Mouse (Mus musculus): ENCODE measurements around the gene Wipi2. TPM values are rescaled to one million over a fixed set of nuclear protein-coding genes. Genes with fewer than 3 reads are reported as not detected.

Gene Wipi2
- polyA plus RNA-seq, 1 experiment = 52.0 TPM

DNA sequence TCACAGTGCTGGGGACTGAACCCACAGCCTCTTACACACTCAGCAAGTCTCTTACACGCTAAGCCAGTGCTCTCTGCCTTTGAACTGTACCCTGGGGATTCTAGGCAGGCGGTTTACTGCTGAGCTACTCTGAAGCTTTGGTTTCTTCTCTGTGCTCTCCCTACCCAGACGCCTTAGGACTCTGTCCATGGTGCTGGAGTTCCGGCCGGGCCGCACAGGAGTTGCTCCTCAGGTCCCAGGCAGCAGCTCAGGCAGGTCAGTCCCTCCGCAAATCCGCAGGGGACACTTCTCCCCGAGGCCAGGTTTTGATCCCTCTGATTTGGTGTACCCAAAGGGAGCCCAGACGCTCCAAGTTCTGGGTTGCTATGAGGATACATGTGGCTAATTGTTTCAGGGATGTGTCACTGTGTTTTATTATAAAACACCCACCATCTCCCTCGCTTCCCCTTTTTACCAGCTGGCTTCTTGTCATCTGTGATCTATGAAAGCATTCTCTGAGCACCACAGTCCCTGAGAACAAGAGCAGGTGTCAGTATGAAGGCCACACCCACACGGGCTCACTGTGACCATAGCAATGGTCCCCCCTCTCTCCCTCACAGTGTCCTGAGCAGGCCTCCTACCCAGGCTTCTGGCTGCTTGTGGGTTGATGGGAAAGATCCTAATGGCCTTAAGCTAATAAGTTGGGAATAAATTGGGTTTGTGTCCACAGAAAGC lies 67.3 kb downstream of the Wipi2 start:
- H3K79me2 ChIP-seq (ENCODE audit: control insufficient read depth, insufficient read depth) = no peaks in the 10 kb centered on the region
- H3K36me3 ChIP-seq (ENCODE audit: control insufficient read depth, insufficient read depth) = no peaks in the 10 kb centered on the region
- H3K4me2 ChIP-seq (ENCODE audit: low read depth) = no peak overlapping the region
- TF ChIP-seq TCF3 (IDR thresholded peaks at IDR 0.05; ENCODE audit: insufficient read length, low read depth) (no peak), REST (IDR thresholded peaks at IDR 0.05; ENCODE audit: insufficient read depth, insufficient read length) (peak; percentile 83)
- no peak overlapping the region for H3ac ChIP-seq (ENCODE audit: control insufficient read depth, insufficient read length)
- no peak overlapping the region for H3K4me3 ChIP-seq
- H3K27me3 ChIP-seq (ENCODE audit: control insufficient read depth, insufficient read depth, insufficient read length) = peaks cover 10% of the 10 kb centered on the region

DNA sequence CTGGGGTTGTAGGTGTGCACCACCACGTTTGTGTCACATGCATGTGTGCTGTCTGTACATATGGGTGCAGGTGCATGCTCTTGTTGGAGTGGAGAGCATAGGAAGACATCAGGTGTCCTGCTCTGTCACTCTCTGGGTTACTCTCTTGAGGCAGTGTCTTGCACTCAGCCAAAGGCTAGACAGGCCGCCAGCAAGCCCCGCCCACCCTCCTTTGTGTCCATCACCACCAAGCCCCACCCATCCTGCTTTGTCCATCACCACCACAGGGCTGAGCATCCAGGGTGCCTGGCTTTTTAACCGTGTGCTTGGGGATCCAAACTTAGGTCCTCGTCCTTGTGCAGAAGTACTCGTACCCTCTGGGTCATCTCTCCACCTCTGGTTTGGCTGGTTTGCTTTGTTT lies 68.8 kb downstream of the Wipi2 start:
- no peak overlapping the region for H3K4me2 ChIP-seq (ENCODE audit: low read depth)
- no peaks in the 10 kb centered on the region for H3K79me2 ChIP-seq (ENCODE audit: control insufficient read depth, insufficient read depth)
- H3K4me3 ChIP-seq = no peak overlapping the region
- peaks cover 19% of the 10 kb centered on the region for H3K27me3 ChIP-seq (ENCODE audit: control insufficient read depth, insufficient read depth, insufficient read length)
- H3ac ChIP-seq (ENCODE audit: control insufficient read depth, insufficient read length) = no peak overlapping the region
- TF ChIP-seq MAX (IDR thresholded peaks at IDR 0.05; ENCODE audit: low read depth) (no peak), MYOD1 (IDR thresholded peaks at IDR 0.05; ENCODE audit: control insufficient read depth in 1 of 3, insufficient read length in 2 of 3, low read depth in 2 of 3) (no peak), REST (IDR thresholded peaks at IDR 0.05; ENCODE audit: insufficient read depth, insufficient read length) (no peak)
- no peaks in the 10 kb centered on the region for H3K36me3 ChIP-seq (ENCODE audit: control insufficient read depth, insufficient read depth)

DNA sequence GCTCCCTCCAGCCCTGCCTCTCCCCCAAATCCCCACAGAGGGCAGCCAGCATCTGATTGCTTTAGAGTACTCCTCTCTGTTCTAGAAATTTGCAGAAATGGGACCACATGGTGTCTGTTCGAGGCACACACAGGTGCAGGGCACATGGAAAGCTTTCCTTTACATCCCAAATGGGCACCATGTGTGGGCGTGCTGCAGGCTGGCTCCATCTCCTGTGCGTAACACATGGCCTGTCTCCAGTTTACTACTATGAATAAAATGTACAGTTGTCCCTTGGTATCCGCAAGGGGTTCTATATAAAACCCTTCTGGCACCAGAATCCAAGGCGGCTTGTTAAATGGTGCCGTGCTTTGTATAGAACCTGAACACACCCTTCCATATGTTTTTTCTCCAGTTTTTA lies 69.4 kb downstream of the Wipi2 start:
- no peak overlapping the region for H3K4me2 ChIP-seq (ENCODE audit: low read depth)
- H3K36me3 ChIP-seq (ENCODE audit: control insufficient read depth, insufficient read depth) = no peaks in the 10 kb centered on the region
- no peak overlapping the region for H3K4me3 ChIP-seq
- no peaks in the 10 kb centered on the region for H3K79me2 ChIP-seq (ENCODE audit: control insufficient read depth, insufficient read depth)
- H3ac ChIP-seq (ENCODE audit: control insufficient read depth, insufficient read length) = no peak overlapping the region
- H3K27me3 ChIP-seq (ENCODE audit: control insufficient read depth, insufficient read depth, insufficient read length) = peaks cover 25% of the 10 kb centered on the region
- TF ChIP-seq USF1 (IDR thresholded peaks at IDR 0.05; ENCODE audit: low read depth) = no peak
- TF ChIP-seq REST (IDR thresholded peaks at IDR 0.05; ENCODE audit: insufficient read depth, insufficient read length) = no peak
- TF ChIP-seq SRF (IDR thresholded peaks at IDR 0.05; ENCODE audit: control insufficient read depth, insufficient read length, low read depth) = no peak
- no peak for TF ChIP-seq E2F4 (IDR thresholded peaks at IDR 0.05; ENCODE audit: insufficient read depth)
- TF ChIP-seq CEBPB (IDR thresholded peaks at IDR 0.05; ENCODE audit: insufficient read depth, poor library complexity, severe bottlenecking) = no peak
- TF ChIP-seq POLR2A (IDR thresholded peaks at IDR 0.05; ENCODE audit: insufficient read length, low read depth) = no peak
- TF ChIP-seq MYOD1 (IDR thresholded peaks at IDR 0.05; ENCODE audit: control insufficient read depth in 1 of 3, insufficient read length in 2 of 3, low read depth in 2 of 3) = no peak
- no peak for TF ChIP-seq TCF12 (IDR thresholded peaks at IDR 0.05; ENCODE audit: insufficient read depth, poor library complexity, severe bottlenecking)
- no peak for TF ChIP-seq MYOG (IDR thresholded peaks at IDR 0.05; ENCODE audit: control insufficient read depth in 1 of 3, insufficient read depth in 1 of 3, insufficient read length in 2 of 3, low read depth in 2 of 3)
- TF ChIP-seq TCF3 (IDR thresholded peaks at IDR 0.05; ENCODE audit: insufficient read length, low read depth) = no peak
- TF ChIP-seq POLR2AphosphoS2 (IDR thresholded peaks at IDR 0.05; ENCODE audit: insufficient read length, low read depth) = no peak
- no peak for TF ChIP-seq MAX (IDR thresholded peaks at IDR 0.05; ENCODE audit: low read depth)

DNA sequence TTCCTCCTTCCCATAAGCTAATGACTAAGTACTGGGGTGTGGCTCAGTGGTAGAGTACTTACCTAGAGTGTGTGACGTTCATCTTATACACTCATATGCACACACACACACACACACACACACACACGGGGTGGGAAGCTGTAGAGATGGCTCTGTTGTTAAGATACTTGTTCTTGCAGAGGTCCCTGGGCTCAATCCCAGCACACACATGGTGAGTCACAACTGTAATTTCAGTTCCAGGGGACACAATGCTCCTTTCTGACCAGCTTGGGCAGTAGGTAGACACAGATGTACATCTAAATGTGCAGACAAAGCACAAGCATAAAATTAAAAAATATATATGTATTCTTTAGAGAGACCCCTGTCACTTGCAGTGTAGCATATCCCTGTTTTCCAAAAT lies 70.2 kb downstream of the Wipi2 start:
- peaks cover 27% of the 10 kb centered on the region for H3K27me3 ChIP-seq (ENCODE audit: control insufficient read depth, insufficient read depth, insufficient read length)

DNA sequence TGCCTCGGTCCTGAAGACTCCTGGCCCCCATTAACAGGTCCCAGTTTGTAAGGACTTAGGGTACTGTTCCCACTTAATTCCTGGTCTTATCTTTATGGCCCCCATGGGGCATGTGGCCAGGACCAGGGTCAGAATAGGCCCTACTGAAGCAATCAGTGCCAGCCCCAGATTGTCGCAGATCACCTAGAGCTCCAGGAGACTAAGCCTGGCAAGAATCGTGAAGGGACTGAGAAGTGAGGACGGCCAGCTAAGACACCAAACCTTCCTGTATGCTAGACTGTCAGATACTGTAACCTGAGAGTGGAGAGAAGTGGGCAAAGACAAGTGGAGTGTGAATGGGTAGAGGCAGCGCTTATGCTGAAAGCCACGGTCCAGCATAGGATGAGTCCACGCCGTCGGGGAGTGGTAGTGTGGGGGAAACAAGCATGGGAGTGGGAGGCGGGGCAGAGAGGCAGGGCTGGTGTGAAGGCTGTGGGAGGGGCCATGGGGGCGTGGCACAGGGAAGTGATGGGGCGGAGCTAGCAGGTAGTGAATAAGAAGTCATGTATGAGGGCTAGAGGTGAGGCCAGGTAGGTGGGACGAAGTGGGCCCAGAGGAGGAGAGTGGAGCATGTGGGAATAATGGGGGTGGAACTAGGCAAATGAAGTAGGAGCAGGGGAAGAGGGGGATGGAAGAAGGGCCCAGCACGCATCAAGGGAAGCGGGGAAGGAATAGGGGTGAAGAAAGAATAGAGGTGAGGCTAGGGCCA lies 73.5 kb downstream of the Wipi2 start:
- H3K4me3 ChIP-seq = no peak overlapping the region
- H3K27me3 ChIP-seq (ENCODE audit: control insufficient read depth, insufficient read depth, insufficient read length) = peaks cover 44% of the 10 kb centered on the region
- TF ChIP-seq POLR2A (IDR thresholded peaks at IDR 0.05; ENCODE audit: insufficient read length, low read depth) = no peak
- no peak for TF ChIP-seq MYOG (IDR thresholded peaks at IDR 0.05; ENCODE audit: control insufficient read depth in 1 of 3, insufficient read depth in 1 of 3, insufficient read length in 2 of 3, low read depth in 2 of 3)
- no peak for TF ChIP-seq CEBPB (IDR thresholded peaks at IDR 0.05; ENCODE audit: insufficient read depth, poor library complexity, severe bottlenecking)
- TF ChIP-seq MYOD1 (IDR thresholded peaks at IDR 0.05; ENCODE audit: control insufficient read depth in 1 of 3, insufficient read length in 2 of 3, low read depth in 2 of 3) = no peak
- no peak for TF ChIP-seq USF1 (IDR thresholded peaks at IDR 0.05; ENCODE audit: low read depth)
- no peak for TF ChIP-seq MAX (IDR thresholded peaks at IDR 0.05; ENCODE audit: low read depth)
- TF ChIP-seq E2F4 (IDR thresholded peaks at IDR 0.05; ENCODE audit: insufficient read depth) = no peak
- no peak for TF ChIP-seq TCF12 (IDR thresholded peaks at IDR 0.05; ENCODE audit: insufficient read depth, poor library complexity, severe bottlenecking)
- TF ChIP-seq TCF3 (IDR thresholded peaks at IDR 0.05; ENCODE audit: insufficient read length, low read depth) = no peak
- TF ChIP-seq REST (IDR thresholded peaks at IDR 0.05; ENCODE audit: insufficient read depth, insufficient read length) = no peak
- H3K36me3 ChIP-seq (ENCODE audit: control insufficient read depth, insufficient read depth) = no peaks in the 10 kb centered on the region
- H3K4me2 ChIP-seq (ENCODE audit: low read depth) = no peak overlapping the region
- no peak overlapping the region for H3ac ChIP-seq (ENCODE audit: control insufficient read depth, insufficient read length)
- H3K79me2 ChIP-seq (ENCODE audit: control insufficient read depth, insufficient read depth) = no peaks in the 10 kb centered on the region

More for the DNA sequence above, 70.2 kb downstream of the Wipi2 start:
- Histone ChIP-seq H3K79me2 (ENCODE audit: control insufficient read depth, insufficient read depth) (no peaks in the 10 kb centered on the region), H3ac (ENCODE audit: control insufficient read depth, insufficient read length) (no peak overlapping the region), H3K36me3 (ENCODE audit: control insufficient read depth, insufficient read depth) (no peaks in the 10 kb centered on the region), H3K4me3 (no peak overlapping the region), H3K4me2 (ENCODE audit: low read depth) (no peak overlapping the region)
- no peak for TF ChIP-seq E2F4 (IDR thresholded peaks at IDR 0.05; ENCODE audit: insufficient read depth)

Measured in myocyte (in vitro differentiated cells).